Mouse (Mus musculus): ENCODE measurements at regions not wholly inside any gene's neighbourhood (a gene's known extent, or its start where the extent isn't known, plus 50 kb on each side); places are given as distances from the start of the nearest gene placed in this dataset.

DNA sequence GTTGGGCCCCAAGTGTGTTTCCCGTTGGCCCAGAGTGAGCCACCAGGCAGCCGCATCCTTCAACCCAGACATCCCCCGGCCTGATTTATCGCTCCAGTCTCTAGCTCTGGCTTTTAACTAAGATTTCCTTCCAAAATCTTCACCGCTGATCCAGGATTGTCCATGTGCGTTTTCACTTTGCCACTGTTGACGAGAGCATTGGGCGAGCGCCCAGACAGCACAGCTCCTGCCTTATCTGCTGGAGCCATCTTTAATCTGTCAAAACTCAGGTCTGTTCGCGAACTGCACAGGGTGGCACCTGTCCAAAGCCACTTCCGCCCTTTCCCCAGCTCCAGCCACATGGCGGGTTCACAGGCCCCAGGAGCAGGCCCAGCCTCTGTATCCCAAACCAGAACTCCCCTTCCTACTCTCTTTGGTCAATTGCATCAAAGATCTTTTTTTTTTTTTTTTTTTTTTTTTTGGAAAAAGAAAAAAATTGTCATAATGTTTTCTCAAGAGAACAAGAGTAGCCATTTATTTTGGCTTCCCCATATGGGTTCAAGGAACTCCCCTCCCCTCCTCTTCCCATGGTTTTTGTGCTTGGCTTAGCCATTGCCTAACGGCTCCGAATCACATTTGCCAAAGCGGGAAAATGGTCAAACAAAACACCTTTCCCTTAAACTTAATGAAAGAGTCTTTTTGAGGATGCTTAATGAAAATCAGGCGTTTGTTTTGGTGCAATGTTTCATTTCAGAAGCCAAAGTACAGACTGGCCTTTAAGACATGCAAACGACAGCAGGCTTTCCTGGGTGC, 98.2 kb downstream of the Cyp26a1 start:
- no peaks in the 10 kb centered on the region for H3K36me3 ChIP-seq
- no peak overlapping the region for H3K4me3 ChIP-seq (replicated peaks)
- H3K9ac ChIP-seq, result no peak overlapping the region
- peak; percentile 43; the same call in 1 of the 2 replicates for ATAC-seq (ENCODE audit: insufficient number of reproducible peaks, low FRiP score, low TSS enrichment, low read depth)
- WGBS, result 73% methylated on average over 18 of the region's 18 CpGs
- H3K9me3 ChIP-seq (replicated peaks), result no peaks in the 10 kb centered on the region
- H3K27ac ChIP-seq (replicated peaks), result no peak overlapping the region
- H3K4me1 ChIP-seq, result no peaks in the 10 kb centered on the region
- H3K4me2 ChIP-seq (replicated peaks), result no peak overlapping the region
- no peaks in the 10 kb centered on the region for H3K27me3 ChIP-seq

DNA sequence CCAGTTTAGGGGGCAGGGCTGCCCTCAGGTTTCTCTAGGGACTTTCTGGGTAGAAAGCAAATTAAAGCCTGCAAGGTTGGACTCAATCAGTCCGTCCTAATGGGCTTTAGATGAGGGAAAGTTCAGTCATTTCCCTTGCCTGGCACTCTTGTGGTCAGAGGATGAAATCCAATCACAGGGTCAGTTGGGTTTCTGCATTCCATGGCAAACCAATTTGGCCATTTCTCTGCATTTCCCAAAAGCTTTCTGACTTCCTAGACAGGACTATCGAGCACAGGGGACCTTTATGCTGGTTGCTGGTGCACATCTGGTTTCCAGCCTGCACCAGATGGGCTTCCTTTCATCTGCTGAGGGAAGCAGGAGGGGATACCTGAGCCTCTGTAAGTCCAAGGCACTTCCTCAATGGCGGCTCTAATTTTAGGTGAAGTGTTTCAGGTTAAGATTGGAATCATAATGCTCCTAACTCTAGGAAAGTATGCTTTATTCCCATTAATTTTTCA, 102.6 kb downstream of the Cyp26a1 start:
- H3K27me3 ChIP-seq, result no peaks in the 10 kb centered on the region
- H3K4me2 ChIP-seq (replicated peaks), result no peak overlapping the region
- H3K27ac ChIP-seq (replicated peaks), result no peak overlapping the region
- H3K9ac ChIP-seq, result no peak overlapping the region
- no peak overlapping the region for H3K4me3 ChIP-seq (replicated peaks)
- 28% methylated on average over 3 of the region's 3 CpGs for WGBS
- H3K36me3 ChIP-seq, result no peaks in the 10 kb centered on the region
- no peak for ATAC-seq (ENCODE audit: insufficient number of reproducible peaks, low FRiP score, low TSS enrichment, low read depth)
- no peaks in the 10 kb centered on the region for H3K4me1 ChIP-seq
- no peaks in the 10 kb centered on the region for H3K9me3 ChIP-seq (replicated peaks)

DNA sequence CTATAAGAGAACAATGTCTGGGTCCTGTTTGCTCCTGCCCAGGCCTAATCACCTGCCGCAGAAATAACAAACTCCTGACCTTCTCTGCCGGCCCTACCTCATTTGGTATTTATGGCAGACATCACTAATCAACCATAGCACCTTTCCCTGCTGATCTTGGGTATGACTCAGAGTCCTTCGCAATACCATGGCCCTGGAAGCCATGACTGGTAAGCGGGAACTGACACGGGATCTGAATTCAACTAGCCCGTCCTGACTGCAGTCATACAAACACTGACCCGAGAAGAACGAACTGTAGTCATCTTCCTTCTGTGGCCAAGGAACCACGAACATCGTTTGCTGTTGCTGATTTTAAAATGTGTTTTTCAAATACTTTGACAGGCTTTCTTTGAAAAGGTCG, 112.1 kb downstream of the Cyp26a1 start:
- WGBS, result 89% methylated on average over 11 of the region's 11 CpGs
- no peak overlapping the region for H3K4me2 ChIP-seq (replicated peaks)
- H3K9me3 ChIP-seq (replicated peaks), result no peaks in the 10 kb centered on the region
- H3K4me1 ChIP-seq, result 0 out of 2 replicates have a peak, but pooled peaks cover 8% of the 10 kb centered on the region
- no peaks in the 10 kb centered on the region for H3K27me3 ChIP-seq
- no peak for ATAC-seq (ENCODE audit: insufficient number of reproducible peaks, low FRiP score, low TSS enrichment, low read depth)
- H3K27ac ChIP-seq (replicated peaks), result no peak overlapping the region
- no peaks in the 10 kb centered on the region for H3K36me3 ChIP-seq
- no peak overlapping the region for H3K4me3 ChIP-seq (replicated peaks)
- H3K9ac ChIP-seq, result no peak overlapping the region

DNA sequence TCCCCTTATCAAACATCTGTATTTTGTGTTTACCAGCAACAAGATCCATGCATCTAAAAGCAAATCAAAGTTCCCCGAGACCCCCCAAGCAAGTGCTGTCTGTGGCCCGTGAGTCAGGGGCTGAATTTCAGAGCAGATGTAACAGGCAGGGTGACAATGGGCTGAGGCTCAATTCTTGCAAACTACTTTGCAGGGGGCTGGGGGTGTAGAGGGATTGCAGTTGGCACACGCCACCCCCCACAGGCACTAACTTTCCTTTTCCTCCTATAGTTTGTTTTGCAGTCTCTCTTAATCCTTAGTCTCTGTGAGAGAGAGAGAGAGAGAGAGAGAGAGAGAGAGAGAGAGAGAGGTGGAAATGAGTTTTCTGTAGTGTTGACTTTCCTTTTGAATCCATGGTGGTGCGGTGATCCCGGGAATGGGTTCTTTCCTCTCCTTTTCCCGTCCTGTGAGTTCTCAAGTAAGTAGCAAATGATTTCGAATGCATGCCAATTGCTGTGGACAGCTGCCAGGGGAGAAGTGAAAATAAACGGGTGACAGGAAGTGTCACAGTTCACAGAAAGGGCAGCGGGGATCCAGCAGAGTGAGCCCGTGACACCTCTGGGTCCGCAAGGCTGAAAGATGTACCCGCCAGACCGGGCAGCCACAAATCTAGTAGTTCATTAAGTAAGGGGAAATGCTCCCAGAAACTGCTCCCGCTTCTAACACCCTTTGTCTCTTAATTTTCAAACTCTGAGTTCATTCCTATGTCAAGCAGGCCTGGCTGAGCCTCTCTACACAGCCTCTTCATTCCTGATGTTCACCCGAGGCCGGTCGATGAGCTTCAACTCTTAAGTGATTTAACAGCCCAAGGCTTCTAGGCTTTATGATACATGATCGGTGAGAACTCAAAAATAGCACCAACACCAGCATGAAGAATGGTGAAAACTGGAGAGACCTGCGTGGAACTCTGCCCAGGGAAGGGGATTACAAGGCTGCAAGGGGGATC, 116.8 kb downstream of the Cyp26a1 start:
- 0 out of 2 replicates have a peak, but pooled peaks cover 9% of the 10 kb centered on the region for H3K4me1 ChIP-seq
- no peak overlapping the region for H3K9ac ChIP-seq
- no peak overlapping the region for H3K4me3 ChIP-seq (replicated peaks)
- H3K27me3 ChIP-seq, result no peaks in the 10 kb centered on the region
- no peaks in the 10 kb centered on the region for H3K9me3 ChIP-seq (replicated peaks)
- WGBS, result 22% methylated on average over 19 of the region's 19 CpGs
- H3K36me3 ChIP-seq, result no peaks in the 10 kb centered on the region
- H3K27ac ChIP-seq (replicated peaks), result no peak overlapping the region
- ATAC-seq (ENCODE audit: insufficient number of reproducible peaks, low FRiP score, low TSS enrichment, low read depth), result no peak
- peak overlapping the region; percentile 19; the same call in 1 of the 2 replicates for H3K4me2 ChIP-seq (replicated peaks)

DNA sequence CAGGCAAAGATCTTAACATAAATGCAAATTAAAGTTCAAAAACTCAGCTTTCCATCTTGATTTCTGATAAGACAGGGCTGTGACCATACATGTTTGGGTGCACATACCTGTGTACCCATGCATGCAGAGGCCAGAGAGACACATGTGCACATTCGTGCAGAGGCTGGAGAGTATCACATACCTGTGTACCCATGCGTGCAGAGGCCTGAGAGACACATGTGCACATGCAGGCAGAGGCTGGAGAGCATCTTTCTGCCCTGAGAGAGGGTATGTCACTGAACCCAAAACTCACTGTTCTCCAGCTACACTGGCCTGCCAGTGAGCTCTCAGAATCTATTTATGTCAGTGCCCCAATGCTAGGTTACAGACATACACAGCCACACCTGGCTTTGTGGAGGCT, 118.0 kb downstream of the Cyp26a1 start:
- WGBS, result 79% methylated on average over 2 of the region's 2 CpGs
- Histone ChIP-seq H3K4me1 (0 out of 2 replicates have a peak, but pooled peaks cover 9% of the 10 kb centered on the region), H3K9me3 (replicated peaks) (no peaks in the 10 kb centered on the region), H3K4me3 (replicated peaks) (no peak overlapping the region), H3K27me3 (no peaks in the 10 kb centered on the region), H3K27ac (replicated peaks) (no peak overlapping the region), H3K36me3 (no peaks in the 10 kb centered on the region), H3K9ac (no peak overlapping the region), H3K4me2 (replicated peaks) (no peak overlapping the region)
- no peak for ATAC-seq (ENCODE audit: insufficient number of reproducible peaks, low FRiP score, low TSS enrichment, low read depth)

DNA sequence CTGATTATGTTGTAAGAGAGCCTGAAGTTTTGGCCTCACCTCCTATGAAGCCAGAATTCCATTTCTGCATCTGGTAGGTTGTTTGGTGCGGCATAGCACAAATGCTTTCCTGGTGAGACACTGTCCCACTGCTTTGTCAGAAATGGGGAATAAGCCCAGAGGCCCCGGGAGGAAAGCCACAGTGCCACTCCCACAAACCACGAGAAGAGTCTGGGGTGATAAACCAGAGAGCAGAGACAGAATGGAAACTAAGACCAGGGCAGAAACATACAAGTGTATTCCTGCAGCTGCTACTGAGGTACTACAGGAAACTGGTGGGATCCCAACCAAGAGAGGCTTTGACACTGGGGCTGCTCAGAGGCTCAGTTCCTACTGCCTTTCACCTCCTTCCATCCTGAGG, 123.6 kb downstream of the Cyp26a1 start:
- no peak overlapping the region for H3K27ac ChIP-seq (replicated peaks)
- no peak overlapping the region for H3K9ac ChIP-seq
- H3K4me1 ChIP-seq, result no peaks in the 10 kb centered on the region
- ATAC-seq (ENCODE audit: insufficient number of reproducible peaks, low FRiP score, low TSS enrichment, low read depth), result no peak
- H3K4me2 ChIP-seq (replicated peaks), result no peak overlapping the region
- no peaks in the 10 kb centered on the region for H3K36me3 ChIP-seq
- H3K9me3 ChIP-seq (replicated peaks), result no peaks in the 10 kb centered on the region
- H3K4me3 ChIP-seq (replicated peaks), result no peak overlapping the region
- WGBS, result 40% methylated on average over 3 of the region's 3 CpGs
- H3K27me3 ChIP-seq, result no peaks in the 10 kb centered on the region

DNA sequence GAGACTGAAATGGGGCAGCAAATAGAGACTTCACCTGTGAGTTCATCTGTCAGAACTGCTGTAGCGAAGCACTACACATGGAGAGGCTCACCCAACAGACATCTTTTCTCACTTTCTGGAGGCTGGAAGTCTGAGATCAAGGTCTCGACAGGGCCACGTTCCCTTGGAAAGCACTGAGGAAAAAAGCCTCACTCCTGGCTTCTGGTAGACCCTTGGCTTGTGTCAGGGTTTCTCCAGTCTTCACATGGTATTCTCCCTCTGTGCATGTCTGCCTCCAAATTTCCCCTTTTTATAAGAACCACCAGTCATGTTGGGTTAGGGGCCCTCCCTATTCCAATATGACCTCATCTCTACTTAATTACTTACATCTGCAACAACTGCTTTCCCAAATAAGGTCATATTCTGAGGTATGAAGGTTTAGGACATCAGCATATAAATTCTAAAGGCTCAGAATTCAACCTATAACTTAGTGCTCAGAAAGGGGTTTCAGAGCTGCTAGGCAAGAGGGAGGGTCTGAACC, 124.1 kb downstream of the Cyp26a1 start:
- ATAC-seq (ENCODE audit: insufficient number of reproducible peaks, low FRiP score, low TSS enrichment, low read depth), result no peak
- H3K36me3 ChIP-seq, result no peaks in the 10 kb centered on the region
- H3K4me2 ChIP-seq (replicated peaks), result no peak overlapping the region
- 68% methylated on average over 3 of the region's 3 CpGs for WGBS
- no peaks in the 10 kb centered on the region for H3K9me3 ChIP-seq (replicated peaks)
- no peaks in the 10 kb centered on the region for H3K4me1 ChIP-seq
- no peak overlapping the region for H3K27ac ChIP-seq (replicated peaks)
- H3K27me3 ChIP-seq, result no peaks in the 10 kb centered on the region
- no peak overlapping the region for H3K4me3 ChIP-seq (replicated peaks)
- no peak overlapping the region for H3K9ac ChIP-seq

DNA sequence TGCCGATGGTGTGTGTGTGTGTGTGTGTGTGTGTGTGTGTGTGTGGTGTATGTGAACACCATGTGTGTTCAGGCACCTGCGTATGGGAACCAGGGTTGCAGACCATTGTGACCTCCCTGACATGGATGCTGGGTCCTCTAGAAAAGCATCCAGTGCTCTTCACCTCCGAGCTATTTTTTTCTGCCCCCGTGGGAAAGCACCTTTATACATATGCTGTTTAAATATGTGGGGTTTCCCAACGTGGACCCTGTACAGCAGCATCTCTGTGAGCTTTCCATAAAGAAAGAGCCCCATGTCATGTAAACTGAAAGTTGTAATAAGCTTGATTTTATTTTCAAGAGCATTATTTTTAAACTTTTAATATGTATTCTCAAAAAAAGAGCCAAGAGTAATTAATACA, 126.6 kb downstream of the Cyp26a1 start:
- Histone ChIP-seq H3K4me2 (replicated peaks) (no peak overlapping the region), H3K27me3 (no peaks in the 10 kb centered on the region), H3K36me3 (no peaks in the 10 kb centered on the region), H3K9ac (no peak overlapping the region), H3K4me3 (replicated peaks) (no peak overlapping the region), H3K9me3 (replicated peaks) (no peaks in the 10 kb centered on the region), H3K4me1 (no peaks in the 10 kb centered on the region), H3K27ac (replicated peaks) (no peak overlapping the region)
- 82% methylated on average over 5 of the region's 5 CpGs for WGBS
- ATAC-seq (ENCODE audit: insufficient number of reproducible peaks, low FRiP score, low TSS enrichment, low read depth), result no peak

DNA sequence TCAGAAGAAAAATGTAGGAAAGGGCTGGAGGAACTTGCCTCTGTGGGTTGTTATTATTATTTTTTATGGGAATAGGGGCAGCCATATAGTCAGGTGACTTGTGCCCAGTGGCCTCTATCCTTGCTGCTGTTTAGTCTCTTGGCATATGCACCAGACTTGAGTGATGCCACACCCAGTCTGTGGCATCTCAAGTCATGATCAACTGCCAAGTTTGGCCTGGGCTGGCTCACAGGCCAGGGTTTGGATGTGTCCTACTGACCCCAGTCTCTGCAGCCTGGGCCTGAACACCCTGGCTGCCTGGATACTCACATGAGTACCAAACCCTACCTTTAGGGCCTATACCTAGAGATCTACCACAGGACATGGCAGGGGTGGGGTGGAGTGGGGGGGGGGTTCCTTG, 133.8 kb downstream of the Cyp26a1 start:
- no peak for ATAC-seq (ENCODE audit: insufficient number of reproducible peaks, low FRiP score, low TSS enrichment, low read depth)
- Histone ChIP-seq H3K36me3 (no peaks in the 10 kb centered on the region), H3K27me3 (no peaks in the 10 kb centered on the region), H3K4me2 (replicated peaks) (no peak overlapping the region), H3K4me1 (no peaks in the 10 kb centered on the region), H3K27ac (replicated peaks) (no peak overlapping the region), H3K9me3 (replicated peaks) (no peaks in the 10 kb centered on the region), H3K4me3 (replicated peaks) (no peak overlapping the region), H3K9ac (no peak overlapping the region)

DNA sequence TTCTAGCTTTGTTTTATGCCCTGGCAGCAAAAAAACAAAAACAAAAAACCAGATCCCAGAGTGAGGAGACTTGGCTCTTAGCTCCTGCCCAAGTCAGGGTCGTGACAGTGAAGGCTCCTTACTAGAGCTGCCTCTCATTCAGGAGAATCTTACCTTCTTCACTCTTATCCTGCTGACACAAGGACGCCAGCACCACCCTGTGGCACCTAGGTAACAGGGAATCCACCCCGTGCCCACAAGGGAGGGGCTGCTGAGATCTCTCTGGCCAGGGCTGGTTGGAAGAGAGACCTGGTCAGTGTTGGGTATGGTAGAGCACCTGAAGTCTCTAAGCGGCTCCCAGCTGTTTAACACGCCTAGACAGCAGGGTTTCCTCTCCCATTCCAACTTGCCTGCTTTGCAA, 139.3 kb downstream of the Cyp26a1 start:
- Histone ChIP-seq H3K9ac (no peak overlapping the region), H3K4me1 (no peaks in the 10 kb centered on the region), H3K36me3 (no peaks in the 10 kb centered on the region), H3K27ac (replicated peaks) (no peak overlapping the region), H3K27me3 (no peaks in the 10 kb centered on the region), H3K4me2 (replicated peaks) (no peak overlapping the region), H3K4me3 (replicated peaks) (no peak overlapping the region), H3K9me3 (replicated peaks) (no peaks in the 10 kb centered on the region)
- ATAC-seq (ENCODE audit: insufficient number of reproducible peaks, low FRiP score, low TSS enrichment, low read depth), result no peak
- WGBS, result 57% methylated on average over 5 of the region's 5 CpGs
